Mouse (Mus musculus): ENCODE results near the gene Cdc42ep5. TPM values are rescaled to one million over a fixed set of nuclear protein-coding genes. Genes with fewer than 3 reads are reported as not detected.

Gene Cdc42ep5
- polyA plus RNA-seq, 1 experiment from 2014 or later: 7.9 TPM

DNA sequence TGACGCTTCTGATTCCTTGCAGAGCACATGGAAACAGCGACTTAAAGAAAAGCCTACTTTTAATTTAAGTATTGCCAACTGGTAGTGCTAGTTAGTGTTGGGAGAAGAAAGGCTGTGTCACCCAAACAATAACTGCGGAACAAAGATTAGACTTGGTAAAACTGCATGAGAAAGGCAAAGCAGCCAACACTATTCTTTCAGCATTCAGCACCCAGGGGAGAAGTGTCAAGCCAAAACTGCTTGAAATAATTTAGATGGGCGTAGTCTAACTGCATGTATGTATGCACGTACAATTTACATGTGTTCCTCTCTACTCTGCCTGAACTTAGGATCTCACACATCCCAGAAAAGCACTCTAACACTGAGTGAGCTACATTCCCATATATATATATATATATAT is 10.3 kb downstream of the Cdc42ep5 start:
- Histone ChIP-seq H3K4me1 (peaks cover 20% of the 10 kb centered on the region), H3K4me3 (replicated peaks) (no peak overlapping the region), H3K9ac (replicated peaks) (no peak overlapping the region), H3K27me3 (replicated peaks) (peaks cover 23% of the 10 kb centered on the region), H3K36me3 (no peaks in the 10 kb centered on the region), H3K4me2 (no peak overlapping the region), H3K9me3 (replicated peaks) (no peaks in the 10 kb centered on the region), H3K27ac (replicated peaks) (no peak overlapping the region)
- 60% methylated on average over 5 of the region's 5 CpGs for WGBS
- no peak for ATAC-seq (ENCODE audit: low FRiP score)

- peak overlapping the region; percentile 85 for H3K4me2 ChIP-seq
- WGBS: 16% methylated on average over 22 of the region's 22 CpGs
- peaks cover 37% of the 10 kb centered on the region for H3K4me1 ChIP-seq
- no peak overlapping the region for H3K27ac ChIP-seq (replicated peaks)
- peak overlapping the region; percentile 69 for H3K4me3 ChIP-seq (replicated peaks)
- H3K9ac ChIP-seq (replicated peaks): peak overlapping the region; percentile 81; the same call in 1 of the 2 replicates
- peaks cover 23% of the 10 kb centered on the region for H3K27me3 ChIP-seq (replicated peaks)
- ATAC-seq (ENCODE audit: low FRiP score): peak; percentile 1; the same call in 1 of the 2 replicates
- H3K9me3 ChIP-seq (replicated peaks): no peaks in the 10 kb centered on the region
- H3K36me3 ChIP-seq: peaks cover 20% of the 10 kb centered on the region
These were observed 13.4 kb downstream of the Cdc42ep5 start for GRCm38 (mm10) chr7:4151241-4151640.

GRCm38 (mm10) chr7:4150811-4151221 is 13.8 kb downstream of the Cdc42ep5 start:
- H3K27me3 ChIP-seq (replicated peaks): peaks cover 23% of the 10 kb centered on the region
- H3K4me2 ChIP-seq: peak overlapping the region; percentile 85
- H3K36me3 ChIP-seq: peaks cover 25% of the 10 kb centered on the region
- peak; percentile 23 for ATAC-seq (ENCODE audit: low FRiP score)
- H3K4me3 ChIP-seq (replicated peaks): peak overlapping the region; percentile 69
- H3K9ac ChIP-seq (replicated peaks): peak overlapping the region; percentile 81
- peaks cover 37% of the 10 kb centered on the region for H3K4me1 ChIP-seq
- WGBS: 2% methylated on average over 14 of the region's 14 CpGs
- no peak overlapping the region for H3K27ac ChIP-seq (replicated peaks)
- H3K9me3 ChIP-seq (replicated peaks): no peaks in the 10 kb centered on the region

- Histone ChIP-seq H3K36me3 (peaks cover 32% of the 10 kb centered on the region), H3K9me3 (replicated peaks) (no peaks in the 10 kb centered on the region), H3K27ac (replicated peaks) (peak within 1 kb of the TSS; percentile 93), H3K4me3 (replicated peaks) (peak within 1 kb of the TSS; percentile 69), H3K27me3 (replicated peaks) (peaks cover 23% of the 10 kb centered on the region), H3K4me2 (peak within 1 kb of the TSS; percentile 85), H3K9ac (replicated peaks) (peak within 1 kb of the TSS; percentile 81), H3K4me1 (peaks cover 37% of the 10 kb centered on the region)
- peak; percentile 35 for ATAC-seq (ENCODE audit: low FRiP score)
- WGBS: 1% methylated on average over 14 of the region's 14 CpGs
These were observed 14.6 kb downstream of the Cdc42ep5 start, which contains the start of gene Leng9 for GRCm38 (mm10) chr7:4150059-4150541. Gene Leng9 (minus strand): TSS chr7:4150374.

DNA sequence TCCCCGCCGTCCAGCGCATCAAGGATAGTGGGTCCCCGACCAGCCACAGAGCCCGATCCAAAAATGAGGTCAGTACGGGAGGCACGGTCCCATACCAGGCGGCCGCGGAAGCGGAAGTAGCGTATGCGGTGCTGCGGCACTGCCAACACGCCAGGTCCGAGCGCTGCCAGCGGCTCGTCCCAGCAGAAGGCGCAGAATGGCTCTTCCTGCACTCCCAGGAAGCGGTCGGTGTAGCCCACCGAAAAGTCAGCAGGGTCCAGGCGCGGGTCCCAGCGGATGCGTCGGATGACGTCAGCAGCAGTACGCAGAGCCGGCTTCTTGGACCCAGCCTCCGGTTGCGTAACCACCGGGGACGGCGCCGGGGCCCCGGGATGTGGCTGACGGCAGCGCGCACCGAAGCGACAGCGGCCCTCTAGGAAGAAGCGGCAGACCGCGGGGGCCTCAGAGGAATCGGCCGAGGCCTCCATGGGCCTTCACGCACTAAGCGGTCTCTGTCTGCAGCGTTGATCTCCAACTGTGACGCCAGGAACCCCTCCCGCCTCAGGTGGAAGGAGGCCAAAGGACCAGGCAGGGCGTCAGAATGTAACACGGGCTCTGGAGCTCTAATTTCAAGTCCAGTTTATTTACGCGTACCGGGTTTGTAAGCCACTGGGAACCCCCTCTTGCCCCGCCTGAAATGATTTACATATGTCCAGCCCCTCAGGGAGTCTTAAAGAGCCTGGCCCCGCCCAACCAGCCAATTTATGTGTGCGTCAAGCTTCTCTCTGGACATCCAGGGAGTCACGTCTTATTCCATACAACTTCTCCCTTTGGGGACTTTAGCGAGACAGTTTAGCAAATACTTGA is 15.2 kb downstream of the Cdc42ep5 start:
- peak overlapping the region; percentile 93 for H3K27ac ChIP-seq (replicated peaks)
- peak; percentile 82 for ATAC-seq (ENCODE audit: low FRiP score)

DNA sequence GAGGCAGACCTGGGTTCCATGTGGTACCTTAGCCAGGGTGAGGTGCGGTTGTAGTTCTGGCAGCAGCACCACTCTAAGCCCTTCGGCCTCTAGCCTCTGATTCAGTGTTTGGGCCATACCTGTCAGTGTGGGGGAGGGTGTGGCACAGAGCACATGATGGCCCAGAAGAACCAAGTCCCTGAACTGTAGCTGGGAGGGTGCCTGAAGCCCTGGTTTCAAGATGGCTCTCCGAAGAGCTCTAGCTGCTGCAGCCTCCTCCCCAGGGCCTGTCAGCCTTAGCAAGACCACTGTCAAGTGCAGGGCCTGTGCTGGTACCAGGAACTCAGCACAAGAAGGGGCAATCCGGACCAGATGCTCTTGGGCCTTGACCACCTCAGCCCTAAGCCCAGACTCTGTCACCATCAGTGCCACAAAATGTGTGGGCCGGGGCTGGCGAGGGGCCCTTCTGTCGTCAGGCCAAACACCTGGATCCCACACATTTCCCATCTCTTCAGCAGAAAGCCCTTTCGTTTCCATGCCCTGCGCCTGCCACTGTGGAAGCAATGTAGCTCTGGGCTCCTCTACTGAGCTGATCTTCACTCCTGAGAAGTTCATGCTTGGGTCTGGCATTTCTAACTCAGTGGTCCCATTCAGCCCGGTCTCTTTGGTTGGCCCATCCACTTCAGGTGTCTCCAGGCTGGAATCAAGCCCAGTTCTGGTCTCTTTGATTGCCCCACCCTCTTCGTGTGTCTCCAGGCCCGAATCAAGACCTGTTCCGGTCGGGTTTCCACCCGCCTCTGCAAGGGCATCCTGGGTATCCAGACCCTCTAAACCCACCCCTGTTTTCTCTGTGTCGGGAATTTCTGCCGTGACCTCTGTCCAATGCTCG is 16.1 kb downstream of the Cdc42ep5 start:
- Histone ChIP-seq H3K4me3 (replicated peaks) (peak overlapping the region; percentile 69), H3K9me3 (replicated peaks) (no peaks in the 10 kb centered on the region), H3K9ac (replicated peaks) (peak overlapping the region; percentile 81), H3K27me3 (replicated peaks) (peaks cover 20% of the 10 kb centered on the region), H3K27ac (replicated peaks) (peak overlapping the region; percentile 93), H3K4me1 (peaks cover 37% of the 10 kb centered on the region), H3K4me2 (peak overlapping the region; percentile 85), H3K36me3 (peaks cover 47% of the 10 kb centered on the region)
- ATAC-seq (ENCODE audit: low FRiP score): peak; percentile 26
- WGBS: 24% methylated on average over 18 of the region's 18 CpGs

More for the DNA sequence above, 15.2 kb downstream of the Cdc42ep5 start:
- Histone ChIP-seq H3K4me3 (replicated peaks) (peak overlapping the region; percentile 69), H3K4me1 (peaks cover 37% of the 10 kb centered on the region), H3K27me3 (replicated peaks) (peaks cover 23% of the 10 kb centered on the region), H3K36me3 (peaks cover 38% of the 10 kb centered on the region), H3K9ac (replicated peaks) (peak overlapping the region; percentile 81), H3K4me2 (peak overlapping the region; percentile 85), H3K9me3 (replicated peaks) (no peaks in the 10 kb centered on the region)
- WGBS: under 1% methylated on average over 64 of the region's 64 CpGs

DNA sequence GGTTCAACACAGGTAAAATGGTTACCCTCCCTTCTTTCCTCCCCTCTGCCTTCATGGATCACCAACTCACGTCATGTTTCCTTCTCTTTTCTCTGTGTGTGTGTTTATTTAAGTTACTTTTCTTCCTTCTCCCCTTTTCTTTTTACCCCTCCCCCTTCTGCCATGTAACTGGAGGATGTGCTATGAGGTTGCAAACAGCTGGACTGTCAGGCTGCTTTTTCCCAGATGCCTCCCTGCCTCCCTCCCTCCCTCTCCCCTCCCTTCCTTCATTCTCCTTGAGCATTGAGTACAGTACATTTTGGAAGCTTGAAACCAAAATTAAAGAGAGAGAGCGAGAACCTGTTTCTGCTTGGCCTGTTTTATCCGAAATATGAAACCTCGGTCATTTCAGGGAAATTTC is 16.8 kb downstream of the Cdc42ep5 start:
- Histone ChIP-seq H3K9ac (replicated peaks) (no peak overlapping the region), H3K36me3 (peaks cover 54% of the 10 kb centered on the region), H3K4me3 (replicated peaks) (no peak overlapping the region), H3K4me1 (peaks cover 37% of the 10 kb centered on the region), H3K9me3 (replicated peaks) (no peaks in the 10 kb centered on the region), H3K4me2 (peak overlapping the region; percentile 85; the same call in 1 of the 2 replicates), H3K27ac (replicated peaks) (peak overlapping the region; percentile 93; the same call in 1 of the 2 replicates), H3K27me3 (replicated peaks) (peaks cover 15% of the 10 kb centered on the region)
- no peak for ATAC-seq (ENCODE audit: low FRiP score)
- 91% methylated on average over 4 of the region's 4 CpGs for WGBS

DNA sequence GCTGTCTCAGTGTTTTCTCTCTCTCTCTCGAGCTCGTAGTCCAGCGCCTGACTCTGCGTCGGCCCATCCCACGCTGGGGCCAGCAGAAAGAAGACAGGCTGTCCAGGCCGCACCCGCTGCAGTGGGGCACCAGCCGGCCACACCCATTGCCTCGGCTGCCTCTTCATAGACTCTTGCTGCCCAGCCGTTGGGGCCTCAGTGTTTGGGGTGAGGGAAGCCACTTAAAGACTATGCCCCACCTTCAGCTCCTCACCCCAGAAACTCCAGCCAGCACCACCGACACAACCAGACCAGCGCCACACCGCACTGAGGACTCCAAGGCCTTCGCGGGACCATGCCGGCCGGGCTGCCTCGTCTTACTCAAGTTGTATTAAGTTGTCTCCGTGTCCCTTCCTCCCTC is 17.3 kb downstream of the Cdc42ep5 start:
- Histone ChIP-seq H3K27me3 (replicated peaks) (peaks cover 11% of the 10 kb centered on the region), H3K9me3 (replicated peaks) (no peaks in the 10 kb centered on the region), H3K36me3 (peaks cover 59% of the 10 kb centered on the region), H3K4me1 (peaks cover 37% of the 10 kb centered on the region), H3K4me2 (no peak overlapping the region), H3K27ac (replicated peaks) (no peak overlapping the region), H3K9ac (replicated peaks) (no peak overlapping the region), H3K4me3 (replicated peaks) (no peak overlapping the region)
- ATAC-seq (ENCODE audit: low FRiP score): no peak
- 90% methylated on average over 20 of the region's 20 CpGs for WGBS

GRCm38 (mm10) chr7:4146241-4147180 is 18.1 kb downstream of the Cdc42ep5 start:
- WGBS: 95% methylated on average over 23 of the region's 23 CpGs
- no peak for ATAC-seq (ENCODE audit: low FRiP score)
- Histone ChIP-seq H3K36me3 (peaks cover 68% of the 10 kb centered on the region), H3K27me3 (replicated peaks) (peaks cover 6% of the 10 kb centered on the region), H3K4me3 (replicated peaks) (no peak overlapping the region), H3K4me2 (no peak overlapping the region), H3K9ac (replicated peaks) (no peak overlapping the region), H3K27ac (replicated peaks) (no peak overlapping the region), H3K4me1 (peaks cover 35% of the 10 kb centered on the region), H3K9me3 (replicated peaks) (no peaks in the 10 kb centered on the region)

DNA sequence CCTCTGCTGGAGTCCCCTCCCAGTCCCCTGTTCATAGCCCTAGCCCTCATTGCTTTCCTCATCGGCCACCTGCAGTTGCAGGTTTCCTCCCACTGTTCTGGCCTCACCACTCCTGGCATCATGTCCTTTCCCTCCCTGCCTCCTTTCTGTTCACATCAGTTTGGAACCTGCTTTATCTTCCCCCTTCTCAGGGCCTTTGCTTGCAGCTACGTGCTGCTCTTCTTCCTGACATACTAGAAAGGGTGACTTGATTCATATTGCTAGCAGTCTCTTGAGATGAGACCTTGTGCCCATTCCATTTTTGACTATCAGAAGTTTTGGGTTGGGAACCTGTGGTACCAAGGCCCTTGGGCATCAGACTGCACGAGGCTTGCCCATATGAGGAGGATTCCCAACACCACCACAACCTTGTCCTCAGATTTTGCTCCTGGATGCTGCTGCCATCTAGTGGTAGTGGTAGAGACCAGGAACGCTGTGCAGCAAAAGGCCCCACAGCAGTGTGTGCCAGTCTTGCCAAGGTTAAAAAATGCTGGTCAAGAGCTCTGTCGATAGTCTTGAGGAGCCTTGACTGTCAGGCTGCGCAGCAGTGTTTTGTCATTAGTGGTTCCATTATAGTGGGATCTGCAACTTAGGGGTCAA is 19.0 kb downstream of the Cdc42ep5 start:
- H3K27ac ChIP-seq (replicated peaks): no peak overlapping the region
- no peaks in the 10 kb centered on the region for H3K27me3 ChIP-seq (replicated peaks)
- peaks cover 27% of the 10 kb centered on the region for H3K4me1 ChIP-seq
- H3K4me3 ChIP-seq (replicated peaks): no peak overlapping the region
- 67% methylated on average over 6 of the region's 6 CpGs for WGBS
- H3K9me3 ChIP-seq (replicated peaks): no peaks in the 10 kb centered on the region
- peaks cover 76% of the 10 kb centered on the region for H3K36me3 ChIP-seq
- H3K9ac ChIP-seq (replicated peaks): no peak overlapping the region
- no peak overlapping the region for H3K4me2 ChIP-seq
- ATAC-seq (ENCODE audit: low FRiP score): no peak

Measured in neural tube, embryonic 15.5 days (tissue).